Mouse (Mus musculus) T-helper 2 cell (primary cell): ENCODE data around the gene Sds.

Experiments used
- in situ Hi-C: fragments of 300-600 bp; cut with MboI, MseI; formaldehyde crosslinking; loops from one replicate; pipeline ENCODE4 v1.15.1; 2025; ENCODE audit warnings: high pct_unique_total_duplicates

The Sds gene

GRCm38 (mm10) chr5:120439887-120440670 lies 36.2 kb upstream of the Sds start:
- in situ Hi-C loops, result no loop called here

GRCm38 (mm10) chr5:120440733-120441132 lies 35.6 kb upstream of the Sds start:
- in situ Hi-C loops, result no loop called here

- in situ Hi-C loops, result no loop called here
Measured at GRCm38 (mm10) chr5:120447305-120447704, 29.0 kb upstream of the Sds start.

GRCm38 (mm10) chr5:120454756-120455337 lies 21.5 kb upstream of the Sds start:
- in situ Hi-C loops, result loop anchor here (5.0 kb wide), 1 partner anchor 622 kb away; no protein-coding TSS in a partner anchor

- in situ Hi-C loops, result no loop called here
Measured at GRCm38 (mm10) chr5:120456253-120456652, 20.1 kb upstream of the Sds start.

GRCm38 (mm10) chr5:120456841-120457554 lies 19.3 kb upstream of the Sds start:
- in situ Hi-C loops, result no loop called here

- in situ Hi-C loops, result no loop called here
Measured at GRCm38 (mm10) chr5:120457628-120458027, 18.7 kb upstream of the Sds start.

- in situ Hi-C loops, result no loop called here
Measured at GRCm38 (mm10) chr5:120459133-120459532, 17.2 kb upstream of the Sds start.

GRCm38 (mm10) chr5:120461902-120462301 lies 14.4 kb upstream of the Sds start:
- in situ Hi-C loops, result no loop called here

GRCm38 (mm10) chr5:120464321-120464720 lies 12.0 kb upstream of the Sds start:
- in situ Hi-C loops, result no loop called here

GRCm38 (mm10) chr5:120465062-120465461 lies 11.3 kb upstream of the Sds start:
- in situ Hi-C loops, result no loop called here

GRCm38 (mm10) chr5:120465860-120466259 lies 10.5 kb upstream of the Sds start:
- in situ Hi-C loops, result no loop called here

- in situ Hi-C loops, result no loop called here
Measured at GRCm38 (mm10) chr5:120467026-120467425, 9.3 kb upstream of the Sds start.

GRCm38 (mm10) chr5:120468336-120468735 lies 8.0 kb upstream of the Sds start:
- in situ Hi-C loops, result no loop called here

GRCm38 (mm10) chr5:120468830-120469229 lies 7.5 kb upstream of the Sds start:
- in situ Hi-C loops, result no loop called here

GRCm38 (mm10) chr5:120471538-120471937 lies 4.8 kb upstream of the Sds start:
- in situ Hi-C loops, result no loop called here

GRCm38 (mm10) chr5:120472770-120473169 lies 3.6 kb upstream of the Sds start, which contains the start of gene Sdsl:
TSS of gene Sdsl (minus strand) at chr5:120472810.
- in situ Hi-C loops, result no loop called here

- in situ Hi-C loops, result no loop called here
Measured at GRCm38 (mm10) chr5:120473361-120473760, 3.0 kb upstream of the Sds start.

GRCm38 (mm10) chr5:120475861-120476260 lies 465 bp upstream of the Sds start:
- in situ Hi-C loops, result no loop called here

GRCm38 (mm10) chr5:120477993-120478392 lies 1.7 kb downstream of the Sds start:
- in situ Hi-C loops, result no loop called here

GRCm38 (mm10) chr5:120479538-120479937 lies 3.2 kb downstream of the Sds start:
- in situ Hi-C loops, result no loop called here

- in situ Hi-C loops, result no loop called here
Measured at GRCm38 (mm10) chr5:120481205-120481604, 4.9 kb downstream of the Sds start.

- in situ Hi-C loops, result no loop called here
Measured at GRCm38 (mm10) chr5:120483399-120483798, 7.1 kb downstream of the Sds start.
